Mouse (Mus musculus): ENCODE data around the gene Tbck. TPM values are rescaled to one million over a fixed set of nuclear protein-coding genes. Genes with fewer than 3 reads are reported as not detected.

Tbck gene
- polyA plus RNA-seq, 1 experiment: 3.3 TPM

GRCm38 (mm10) chr3:132860796-132861195 lies 176.9 kb downstream of the Tbck start:
- H3K36me3 ChIP-seq (ENCODE audit: control insufficient read depth, insufficient read depth): no peaks in the 10 kb centered on the region
- no peaks in the 10 kb centered on the region for H3K79me2 ChIP-seq (ENCODE audit: control insufficient read depth, insufficient read depth)
- TF ChIP-seq POLR2A (IDR thresholded peaks at IDR 0.05; ENCODE audit: insufficient read length, low read depth) (no peak), MAX (IDR thresholded peaks at IDR 0.05; ENCODE audit: low read depth) (no peak), E2F4 (IDR thresholded peaks at IDR 0.05; ENCODE audit: insufficient read depth) (no peak), TCF3 (IDR thresholded peaks at IDR 0.05; ENCODE audit: insufficient read length, low read depth) (no peak), POLR2AphosphoS2 (IDR thresholded peaks at IDR 0.05; ENCODE audit: insufficient read length, low read depth) (no peak), CEBPB (IDR thresholded peaks at IDR 0.05; ENCODE audit: insufficient read depth, poor library complexity, severe bottlenecking) (no peak)
- H3K4me3 ChIP-seq: no peak overlapping the region
- no peak overlapping the region for H3K4me2 ChIP-seq (ENCODE audit: low read depth)
- H3ac ChIP-seq (ENCODE audit: control insufficient read depth, insufficient read length): no peak overlapping the region
- H3K27me3 ChIP-seq (ENCODE audit: control insufficient read depth, insufficient read depth, insufficient read length): no peaks in the 10 kb centered on the region

- Histone ChIP-seq H3K4me3 (no peak overlapping the region), H3ac (ENCODE audit: control insufficient read depth, insufficient read length) (no peak overlapping the region), H3K27me3 (ENCODE audit: control insufficient read depth, insufficient read depth, insufficient read length) (no peaks in the 10 kb centered on the region), H3K4me2 (ENCODE audit: low read depth) (no peak overlapping the region), H3K79me2 (ENCODE audit: control insufficient read depth, insufficient read depth) (no peaks in the 10 kb centered on the region), H3K36me3 (ENCODE audit: control insufficient read depth, insufficient read depth) (no peaks in the 10 kb centered on the region)
- TF ChIP-seq SRF (IDR thresholded peaks at IDR 0.05; ENCODE audit: control insufficient read depth, insufficient read length, low read depth) (no peak), TCF12 (IDR thresholded peaks at IDR 0.05; ENCODE audit: insufficient read depth, poor library complexity, severe bottlenecking) (no peak), TCF3 (IDR thresholded peaks at IDR 0.05; ENCODE audit: insufficient read length, low read depth) (no peak), MYOD1 (IDR thresholded peaks at IDR 0.05; ENCODE audit: control insufficient read depth in 1 of 3, insufficient read length in 2 of 3, low read depth in 2 of 3) (no peak), POLR2A (IDR thresholded peaks at IDR 0.05; ENCODE audit: insufficient read length, low read depth) (no peak), MAX (IDR thresholded peaks at IDR 0.05; ENCODE audit: low read depth) (no peak), POLR2AphosphoS2 (IDR thresholded peaks at IDR 0.05; ENCODE audit: insufficient read length, low read depth) (no peak), E2F4 (IDR thresholded peaks at IDR 0.05; ENCODE audit: insufficient read depth) (no peak), MYOG (IDR thresholded peaks at IDR 0.05; ENCODE audit: control insufficient read depth in 1 of 3, insufficient read depth in 1 of 3, insufficient read length in 2 of 3, low read depth in 2 of 3) (no peak), REST (IDR thresholded peaks at IDR 0.05; ENCODE audit: insufficient read depth, insufficient read length) (no peak), CEBPB (IDR thresholded peaks at IDR 0.05; ENCODE audit: insufficient read depth, poor library complexity, severe bottlenecking) (no peak), USF1 (IDR thresholded peaks at IDR 0.05; ENCODE audit: low read depth) (no peak)
Observed at GRCm38 (mm10) chr3:132863843-132864242, 179.9 kb downstream of the Tbck start.

- H3K27me3 ChIP-seq (ENCODE audit: control insufficient read depth, insufficient read depth, insufficient read length): no peaks in the 10 kb centered on the region
- H3ac ChIP-seq (ENCODE audit: control insufficient read depth, insufficient read length): no peak overlapping the region
- H3K4me2 ChIP-seq (ENCODE audit: low read depth): peak overlapping the region; percentile 33
- no peaks in the 10 kb centered on the region for H3K36me3 ChIP-seq (ENCODE audit: control insufficient read depth, insufficient read depth)
- no peak overlapping the region for H3K4me3 ChIP-seq
- TF ChIP-seq SRF (IDR thresholded peaks at IDR 0.05; ENCODE audit: control insufficient read depth, insufficient read length, low read depth): no peak
- no peak for TF ChIP-seq USF1 (IDR thresholded peaks at IDR 0.05; ENCODE audit: low read depth)
- no peak for TF ChIP-seq TCF12 (IDR thresholded peaks at IDR 0.05; ENCODE audit: insufficient read depth, poor library complexity, severe bottlenecking)
- no peak for TF ChIP-seq POLR2AphosphoS2 (IDR thresholded peaks at IDR 0.05; ENCODE audit: insufficient read length, low read depth)
- no peak for TF ChIP-seq MYOG (IDR thresholded peaks at IDR 0.05; ENCODE audit: control insufficient read depth in 1 of 3, insufficient read depth in 1 of 3, insufficient read length in 2 of 3, low read depth in 2 of 3)
- TF ChIP-seq CEBPB (IDR thresholded peaks at IDR 0.05; ENCODE audit: insufficient read depth, poor library complexity, severe bottlenecking): no peak
- no peak for TF ChIP-seq REST (IDR thresholded peaks at IDR 0.05; ENCODE audit: insufficient read depth, insufficient read length)
- TF ChIP-seq E2F4 (IDR thresholded peaks at IDR 0.05; ENCODE audit: insufficient read depth): no peak
- no peak for TF ChIP-seq POLR2A (IDR thresholded peaks at IDR 0.05; ENCODE audit: insufficient read length, low read depth)
- no peak for TF ChIP-seq MAX (IDR thresholded peaks at IDR 0.05; ENCODE audit: low read depth)
- no peak for TF ChIP-seq MYOD1 (IDR thresholded peaks at IDR 0.05; ENCODE audit: control insufficient read depth in 1 of 3, insufficient read length in 2 of 3, low read depth in 2 of 3)
- H3K79me2 ChIP-seq (ENCODE audit: control insufficient read depth, insufficient read depth): no peaks in the 10 kb centered on the region
Observed at GRCm38 (mm10) chr3:132864329-132864919, 180.5 kb downstream of the Tbck start.

- Histone ChIP-seq H3K36me3 (ENCODE audit: control insufficient read depth, insufficient read depth) (no peaks in the 10 kb centered on the region), H3K4me3 (no peak overlapping the region), H3K27me3 (ENCODE audit: control insufficient read depth, insufficient read depth, insufficient read length) (no peaks in the 10 kb centered on the region), H3K4me2 (ENCODE audit: low read depth) (peak overlapping the region; percentile 33), H3K79me2 (ENCODE audit: control insufficient read depth, insufficient read depth) (no peaks in the 10 kb centered on the region), H3ac (ENCODE audit: control insufficient read depth, insufficient read length) (no peak overlapping the region)
- TF ChIP-seq SRF (IDR thresholded peaks at IDR 0.05; ENCODE audit: control insufficient read depth, insufficient read length, low read depth): no peak
Observed at GRCm38 (mm10) chr3:132864986-132865385, 181.0 kb downstream of the Tbck start.

- TF ChIP-seq CEBPB (IDR thresholded peaks at IDR 0.05; ENCODE audit: insufficient read depth, poor library complexity, severe bottlenecking) (no peak), REST (IDR thresholded peaks at IDR 0.05; ENCODE audit: insufficient read depth, insufficient read length) (no peak), MAX (IDR thresholded peaks at IDR 0.05; ENCODE audit: low read depth) (no peak), MYOG (IDR thresholded peaks at IDR 0.05; ENCODE audit: control insufficient read depth in 1 of 3, insufficient read depth in 1 of 3, insufficient read length in 2 of 3, low read depth in 2 of 3) (no peak), USF1 (IDR thresholded peaks at IDR 0.05; ENCODE audit: low read depth) (no peak), SRF (IDR thresholded peaks at IDR 0.05; ENCODE audit: control insufficient read depth, insufficient read length, low read depth) (no peak), TCF3 (IDR thresholded peaks at IDR 0.05; ENCODE audit: insufficient read length, low read depth) (no peak), E2F4 (IDR thresholded peaks at IDR 0.05; ENCODE audit: insufficient read depth) (no peak), MYOD1 (IDR thresholded peaks at IDR 0.05; ENCODE audit: control insufficient read depth in 1 of 3, insufficient read length in 2 of 3, low read depth in 2 of 3) (no peak)
- Histone ChIP-seq H3K4me3 (no peak overlapping the region), H3ac (ENCODE audit: control insufficient read depth, insufficient read length) (no peak overlapping the region), H3K36me3 (ENCODE audit: control insufficient read depth, insufficient read depth) (no peaks in the 10 kb centered on the region), H3K4me2 (ENCODE audit: low read depth) (peak overlapping the region; percentile 33), H3K27me3 (ENCODE audit: control insufficient read depth, insufficient read depth, insufficient read length) (no peaks in the 10 kb centered on the region), H3K79me2 (ENCODE audit: control insufficient read depth, insufficient read depth) (no peaks in the 10 kb centered on the region)
Observed at GRCm38 (mm10) chr3:132865596-132865995, 181.7 kb downstream of the Tbck start.
